Mouse (Mus musculus) left cerebral cortex, adult 6 months (tissue): ENCODE data around the gene Pgrmc1. TPM values are rescaled to one million over a fixed set of nuclear protein-coding genes. Genes with fewer than 3 reads are reported as not detected.

Experiments
- long read RNA-seq, 2 experiments: library from polyadenylated mRNA; unstranded; transcript quantifications; one replicate each; pipeline ENCODE4 v2.0.0; 2019 to 2020
- polyA plus RNA-seq: library from polyadenylated mRNA; unstranded; fragments of <200 nt; fragmentation: Nextera tagmentation; gene quantifications from 2 replicates; pipeline ENCODE4 v1.2.3, GENCODE M21; 2021

Gene Pgrmc1
- polyA plus RNA-seq, result 343 and 410 TPM in 2 replicates
- long read RNA-seq, experiment 1, transcript Pgrmc1-201 (3 exons, 1,857 nt), result major isoform, 3,218 of 3,273 reads
- long read RNA-seq, experiment 1, partial matches to known transcripts, result 35 of 3,273 reads
- long read RNA-seq, experiment 1, other reads (novel, unspliced or antisense), result 20 of 3,273 reads
- long read RNA-seq, experiment 2, transcript Pgrmc1-201 (3 exons, 1,857 nt), result major isoform, 559 of 619 reads
- long read RNA-seq, experiment 2, partial matches to known transcripts, result 57 of 619 reads
- long read RNA-seq, experiment 2, other reads (novel, unspliced or antisense), result 3 of 619 reads

DNA sequence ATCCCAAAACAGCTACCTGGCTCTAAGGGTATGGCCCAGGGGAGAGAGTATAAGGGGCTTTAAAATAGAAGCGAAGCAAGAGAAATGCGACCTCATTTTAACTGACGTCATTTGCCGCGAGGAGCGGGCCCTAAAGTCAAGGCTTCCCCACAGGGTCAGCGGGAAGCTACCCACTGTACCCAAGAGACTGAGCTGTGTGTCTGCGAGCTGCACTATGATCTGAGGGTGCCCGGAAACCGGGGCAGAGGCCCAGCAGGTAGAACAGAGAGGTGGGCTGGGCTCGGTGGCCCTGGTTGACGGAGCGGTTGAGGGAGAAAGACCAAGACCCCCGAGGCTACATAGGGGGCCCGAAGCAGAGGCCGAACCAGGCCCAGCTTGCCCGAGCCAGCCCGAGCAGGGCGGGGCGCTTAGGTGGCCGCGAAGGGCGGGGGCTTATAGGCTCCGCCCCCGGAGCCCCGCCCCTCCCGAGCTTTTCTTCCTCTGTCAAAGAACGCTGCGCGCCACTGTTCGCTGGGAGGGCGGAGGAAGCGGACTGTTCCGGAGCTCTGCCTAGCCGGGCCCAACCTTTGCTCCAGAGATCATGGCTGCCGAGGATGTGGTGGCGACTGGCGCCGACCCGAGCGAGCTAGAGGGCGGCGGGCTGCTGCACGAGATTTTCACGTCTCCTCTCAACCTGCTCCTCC, at the start of gene Pgrmc1:
Gene Pgrmc1, plus strand, starts transcription at position 500 of the 683 bp plus-strand sequence.

DNA sequence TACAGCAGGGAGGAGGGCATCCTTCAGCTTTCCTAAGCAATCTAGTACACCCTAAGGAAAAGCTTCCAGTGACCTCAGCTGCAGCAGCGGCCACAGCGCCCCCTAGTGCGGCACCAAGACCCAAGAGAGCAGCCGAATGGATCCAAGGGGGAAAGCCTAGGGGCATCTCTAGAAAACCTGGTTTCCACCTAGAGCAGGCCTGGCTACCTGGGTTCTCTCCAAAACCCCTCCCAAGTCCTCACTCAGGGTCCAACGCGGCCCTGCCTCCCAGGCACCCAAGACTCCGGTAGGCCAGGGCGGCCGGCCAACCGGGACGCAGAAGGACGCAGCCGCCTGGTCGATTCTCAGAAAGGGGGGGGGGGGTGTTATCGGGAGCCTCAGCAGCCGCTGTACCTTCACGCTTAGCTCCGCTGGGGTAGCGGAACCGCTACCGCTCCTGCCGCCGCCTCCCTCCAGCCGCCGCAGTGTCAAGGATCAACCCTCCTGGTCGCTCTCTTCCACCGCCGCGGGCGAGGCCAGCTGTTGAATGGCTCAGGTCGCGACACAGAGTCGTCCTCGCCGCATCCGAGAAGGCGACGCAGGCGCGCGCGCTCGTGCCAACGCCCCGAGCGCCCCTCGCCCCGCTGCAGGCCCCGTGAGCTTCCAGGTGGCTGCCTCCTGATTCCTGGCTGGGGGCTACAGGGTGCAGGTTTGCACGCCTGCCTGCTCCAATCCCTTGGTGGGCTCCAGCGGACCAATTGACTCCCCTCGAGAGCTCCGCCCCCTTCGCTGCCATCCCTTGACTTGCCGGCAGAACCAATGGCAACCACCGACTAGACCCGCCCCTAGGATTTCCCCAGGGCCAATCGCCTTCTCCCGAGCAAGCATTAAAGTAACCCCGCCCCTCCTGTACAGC, 46.9 kb downstream of the Pgrmc1 start, which contains the start of gene Akap17b:
Gene Akap17b, minus strand, starts transcription at position 739 of the 895 bp plus-strand sequence.

Other genes starting within 250 kb of the Pgrmc1 start
- not detected in 2 replicates for gene Gm6268, start 196.9 kb upstream of the Pgrmc1 start, polyA plus RNA-seq
- 0.51 and 0.65 TPM in 2 replicates for gene Gm14569, start 106.4 kb upstream of the Pgrmc1 start, polyA plus RNA-seq
- 3.3 and 3.9 TPM in 2 replicates for gene Akap17b, start 47.2 kb downstream of the Pgrmc1 start, polyA plus RNA-seq
- gene Slc25a43, start 145.5 kb downstream of the Pgrmc1 start, polyA plus RNA-seq, result 0.23 and 0.31 TPM in 2 replicates
- gene Slc25a5, start 197.4 kb downstream of the Pgrmc1 start, polyA plus RNA-seq, result 579 and 580 TPM in 2 replicates